Mouse (Mus musculus): ENCODE results near the gene Gm29427.
"Not testable (repeated sequence)": the region's sequence is repeated elsewhere in the genome, so short reads cannot be mapped to it uniquely, and the experiment has no call there.

DNA sequence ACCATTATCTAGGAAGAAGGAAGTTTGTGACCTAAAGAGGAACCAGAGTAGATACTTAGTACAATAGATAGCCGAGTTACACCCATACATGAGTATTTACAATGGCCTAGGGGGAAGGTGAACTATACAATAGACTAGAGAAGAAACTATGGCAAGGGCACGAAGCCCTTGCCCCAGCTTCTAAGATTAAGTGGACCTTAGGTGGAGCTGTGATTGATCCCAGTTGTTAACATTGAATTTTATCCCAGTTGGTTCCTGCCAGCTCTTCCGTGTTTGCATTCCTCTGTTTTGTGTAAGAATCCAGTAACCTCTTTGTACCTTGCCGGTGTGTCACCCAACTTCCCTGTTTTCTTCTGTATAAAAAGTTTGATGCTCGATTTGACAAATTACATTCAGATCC, 52.0 kb downstream of the Gm29427 start:
- not testable (repeated sequence) for TF ChIP-seq POLR2A, CTCF (IDR thresholded peaks at IDR 0.05; ENCODE audit: insufficient read depth, low read depth, low read length)

Measured in olfactory bulb, adult 2 months (tissue).